Mouse (Mus musculus): ENCODE results near the gene Gmip. TPM values are rescaled to one million over a fixed set of nuclear protein-coding genes. Genes with fewer than 3 reads are reported as not detected.
A peak's percentile ranks its signal among the peaks of the same experiment; 100 is the strongest.

The Gmip gene
- polyA plus RNA-seq (2012; ENCODE audit: insufficient read depth, low replicate concordance), result 7.0 and 14.6 TPM in 2 replicates

- H3K36me3 ChIP-seq (replicated peaks; ENCODE audit: low read length), result peaks cover 76% of the 10 kb centered on the region
- H3K9me3 ChIP-seq, result no peaks in the 10 kb centered on the region
- no peak for TF ChIP-seq FLI1 (IDR thresholded peaks at IDR 0.05; ENCODE audit: low read length)
- TF ChIP-seq GATA1 (IDR thresholded peaks at IDR 0.05; ENCODE audit: borderline replicate concordance, low read length), result no peak
- peaks cover 53% of the 10 kb centered on the region for H3K4me1 ChIP-seq
- H3K27me3 ChIP-seq (replicated peaks), result no peaks in the 10 kb centered on the region
- peak within 1 kb of the TSS; percentile 93 for H3K4me3 ChIP-seq (replicated peaks)
Observed at GRCm38 (mm10) chr8:69808094-69808863, at the start of gene Gmip. Gene Gmip (plus strand): TSS chr8:69808679.

GRCm38 (mm10) chr8:69761814-69762445 is 46.5 kb upstream of the Gmip start:
- peaks cover 82% of the 10 kb centered on the region for H3K36me3 ChIP-seq (replicated peaks; ENCODE audit: low read length)

GRCm38 (mm10) chr8:69771221-69771620 is 37.3 kb upstream of the Gmip start:
- H3K36me3 ChIP-seq (replicated peaks; ENCODE audit: low read length), result peaks cover 62% of the 10 kb centered on the region
- H3K4me1 ChIP-seq, result peaks cover 33% of the 10 kb centered on the region
- TF ChIP-seq GATA1 (IDR thresholded peaks at IDR 0.05; ENCODE audit: borderline replicate concordance, low read length), result no peak
- no peak for TF ChIP-seq FLI1 (IDR thresholded peaks at IDR 0.05; ENCODE audit: low read length)
- peaks cover 11% of the 10 kb centered on the region for H3K9me3 ChIP-seq
- no peak overlapping the region for H3K4me3 ChIP-seq (replicated peaks)
- no peaks in the 10 kb centered on the region for H3K27me3 ChIP-seq (replicated peaks)

More at GRCm38 (mm10) chr8:69761814-69762445, 46.5 kb upstream of the Gmip start:
- no peak overlapping the region for H3K4me3 ChIP-seq (replicated peaks)
- H3K27me3 ChIP-seq (replicated peaks), result no peaks in the 10 kb centered on the region
- TF ChIP-seq FLI1 (IDR thresholded peaks at IDR 0.05; ENCODE audit: low read length) (no peak), GATA1 (IDR thresholded peaks at IDR 0.05; ENCODE audit: borderline replicate concordance, low read length) (no peak)
- H3K9me3 ChIP-seq, result peaks cover 18% of the 10 kb centered on the region
- peaks cover 18% of the 10 kb centered on the region for H3K4me1 ChIP-seq

- Histone ChIP-seq H3K36me3 (replicated peaks; ENCODE audit: low read length) (peaks cover 55% of the 10 kb centered on the region), H3K27me3 (replicated peaks) (no peaks in the 10 kb centered on the region), H3K9me3 (peaks cover 5% of the 10 kb centered on the region), H3K4me3 (replicated peaks) (no peak overlapping the region), H3K4me1 (peaks cover 40% of the 10 kb centered on the region)
- TF ChIP-seq FLI1 (IDR thresholded peaks at IDR 0.05; ENCODE audit: low read length) (no peak), GATA1 (IDR thresholded peaks at IDR 0.05; ENCODE audit: borderline replicate concordance, low read length) (no peak)
Observed at GRCm38 (mm10) chr8:69772106-69772505, 36.4 kb upstream of the Gmip start.

- Histone ChIP-seq H3K27me3 (replicated peaks) (no peaks in the 10 kb centered on the region), H3K9me3 (no peaks in the 10 kb centered on the region), H3K4me3 (replicated peaks) (peak within 1 kb of the TSS; percentile 98), H3K4me1 (peaks cover 55% of the 10 kb centered on the region), H3K36me3 (replicated peaks; ENCODE audit: low read length) (peaks cover 31% of the 10 kb centered on the region)
- TF ChIP-seq GATA1 (IDR thresholded peaks at IDR 0.05; ENCODE audit: borderline replicate concordance, low read length) (no peak), FLI1 (IDR thresholded peaks at IDR 0.05; ENCODE audit: low read length) (no peak)
Observed at GRCm38 (mm10) chr8:69774503-69775148, 33.9 kb upstream of the Gmip start, which contains the start of gene Gm20422. Gene Gm20422 (minus strand): TSS chr8:69774886.

GRCm38 (mm10) chr8:69775149-69775534 is 33.3 kb upstream of the Gmip start:
- H3K4me1 ChIP-seq, result peaks cover 55% of the 10 kb centered on the region
- TF ChIP-seq FLI1 (IDR thresholded peaks at IDR 0.05; ENCODE audit: low read length) (no peak), GATA1 (IDR thresholded peaks at IDR 0.05; ENCODE audit: borderline replicate concordance, low read length) (no peak)
- no peaks in the 10 kb centered on the region for H3K9me3 ChIP-seq
- peaks cover 26% of the 10 kb centered on the region for H3K36me3 ChIP-seq (replicated peaks; ENCODE audit: low read length)
- no peaks in the 10 kb centered on the region for H3K27me3 ChIP-seq (replicated peaks)
- H3K4me3 ChIP-seq (replicated peaks), result peak overlapping the region; percentile 98

- TF ChIP-seq FLI1 (IDR thresholded peaks at IDR 0.05; ENCODE audit: low read length) (no peak), GATA1 (IDR thresholded peaks at IDR 0.05; ENCODE audit: borderline replicate concordance, low read length) (no peak)
- H3K36me3 ChIP-seq (replicated peaks; ENCODE audit: low read length), result peaks cover 10% of the 10 kb centered on the region
- H3K27me3 ChIP-seq (replicated peaks), result no peaks in the 10 kb centered on the region
- H3K9me3 ChIP-seq, result no peaks in the 10 kb centered on the region
- no peak overlapping the region for H3K4me3 ChIP-seq (replicated peaks)
- peaks cover 48% of the 10 kb centered on the region for H3K4me1 ChIP-seq
Observed at GRCm38 (mm10) chr8:69777111-69777510, 31.4 kb upstream of the Gmip start.

GRCm38 (mm10) chr8:69789105-69789504 is 19.4 kb upstream of the Gmip start:
- no peak for TF ChIP-seq GATA1 (IDR thresholded peaks at IDR 0.05; ENCODE audit: borderline replicate concordance, low read length)
- TF ChIP-seq FLI1 (IDR thresholded peaks at IDR 0.05; ENCODE audit: low read length), result no peak
- no peaks in the 10 kb centered on the region for H3K9me3 ChIP-seq
- peak overlapping the region; percentile 79 for H3K4me3 ChIP-seq (replicated peaks)
- H3K36me3 ChIP-seq (replicated peaks; ENCODE audit: low read length), result peaks cover 15% of the 10 kb centered on the region
- H3K4me1 ChIP-seq, result peaks cover 45% of the 10 kb centered on the region
- H3K27me3 ChIP-seq (replicated peaks), result no peaks in the 10 kb centered on the region

GRCm38 (mm10) chr8:69789731-69790130 is 18.7 kb upstream of the Gmip start:
- Histone ChIP-seq H3K36me3 (replicated peaks; ENCODE audit: low read length) (peaks cover 22% of the 10 kb centered on the region), H3K4me1 (peaks cover 49% of the 10 kb centered on the region), H3K9me3 (no peaks in the 10 kb centered on the region), H3K4me3 (replicated peaks) (peak overlapping the region; percentile 98), H3K27me3 (replicated peaks) (no peaks in the 10 kb centered on the region)
- TF ChIP-seq FLI1 (IDR thresholded peaks at IDR 0.05; ENCODE audit: low read length), result no peak
- no peak for TF ChIP-seq GATA1 (IDR thresholded peaks at IDR 0.05; ENCODE audit: borderline replicate concordance, low read length)

Data from megakaryocyte, embryonic 14.5 days (primary cell).